8 mouse cellular contexts compared by ENCODE assay signal in genomic region chr8:83900957-83901270, GRCm38 (mm10). TPM values are rescaled to one million over a fixed set of nuclear protein-coding genes. Genes with fewer than 3 reads are reported as not detected.
DNase-seq lines count a peak whose midpoint lies in the region; ATAC-seq and TF ChIP-seq lines count a peak whose summit lies in the region.

No protein-coding gene starts in this region.

- peak; percentile 1; the same call in 1 of the 2 replicates for ATAC-seq in hindbrain, embryonic 14.5 days (ENCODE audit: low FRiP score)
- no peak for ATAC-seq in liver, embryonic 12.5 days
- no peak for ATAC-seq in activated CD4-positive, CD25-positive, alpha-beta regulatory T cell, adult 4 months

- H3K4me2 ChIP-seq in hindbrain, embryonic 14.5 days (replicated peaks) = peak overlapping the region; percentile 72
- peak overlapping the region; percentile 94 for H3K4me2 ChIP-seq in liver, embryonic 12.5 days

- H3K27me3 ChIP-seq in spleen, adult 2 months (ENCODE audit: control insufficient read depth, insufficient read depth, low read length) = peaks cover 6% of the 10 kb centered on the region; the same call in 1 of the 2 replicates
- no peaks in the 10 kb centered on the region for H3K27me3 ChIP-seq in hindbrain, embryonic 14.5 days (ENCODE audit: control insufficient read depth, insufficient read depth, low read length)
- peaks cover 72% of the 10 kb centered on the region for H3K27me3 ChIP-seq in liver, embryonic 12.5 days (replicated peaks)

- H3K36me3 ChIP-seq in spleen, adult 2 months (ENCODE audit: control insufficient read depth, insufficient read depth, low read length) = no peaks in the 10 kb centered on the region
- H3K36me3 ChIP-seq in hindbrain, embryonic 14.5 days (replicated peaks; ENCODE audit: control insufficient read depth, insufficient read depth) = peaks cover 6% of the 10 kb centered on the region; the same call in 1 of the 2 replicates
- no peaks in the 10 kb centered on the region for H3K36me3 ChIP-seq in liver, embryonic 12.5 days

- H3K9me3 ChIP-seq in hindbrain, embryonic 14.5 days (ENCODE audit: control insufficient read depth, low read length) = no peaks in the 10 kb centered on the region
- H3K9me3 ChIP-seq in liver, embryonic 12.5 days (replicated peaks) = no peaks in the 10 kb centered on the region

- peak; percentile 62 for DNase-seq in adrenal gland, postnatal 14 days
- DNase-seq in adrenal gland, adult 2 months = no peak
- no peak for DNase-seq in spleen, adult 2 months (ENCODE audit: low read depth in 1 of 2, low spot score in 2 of 2)
- no peak for DNase-seq in spleen, postnatal 10 days (ENCODE audit: low spot score in 2 of 2)
- peak; percentile 73 for DNase-seq in hindbrain, embryonic 14.5 days (ENCODE audit: low spot score)
- peak; percentile 78 to 79 for DNase-seq in right cerebral cortex, adult 2 months (ENCODE audit: low spot score in 2 of 2)

- TF ChIP-seq CTCF in spleen, adult 2 months (IDR thresholded peaks at IDR 0.05; ENCODE audit: extremely low read depth, insufficient read depth, insufficient read length, insufficient replicate concordance) = no peak

- H3K9ac ChIP-seq in hindbrain, embryonic 14.5 days = peak overlapping the region; percentile 98
- peak overlapping the region; percentile 76 for H3K9ac ChIP-seq in liver, embryonic 12.5 days

- TF ChIP-seq POLR2A in spleen, adult 2 months (IDR thresholded peaks at IDR 0.05; ENCODE audit: low read depth, low read length) = no peak

- H3K4me3 ChIP-seq in spleen, adult 2 months (ENCODE audit: extremely low read depth, insufficient read depth, insufficient read length) = peak overlapping the region; percentile 85; the same call in 1 of the 2 replicates
- peak overlapping the region; percentile 98 for H3K4me3 ChIP-seq in hindbrain, embryonic 14.5 days (replicated peaks; ENCODE audit: low read length)
- H3K4me3 ChIP-seq in liver, embryonic 12.5 days = peak overlapping the region; percentile 70

- H3K4me1 ChIP-seq in spleen, adult 2 months (ENCODE audit: control insufficient read depth, insufficient read depth, insufficient read length) = peaks cover 2% of the 10 kb centered on the region
- peaks cover 45% of the 10 kb centered on the region for H3K4me1 ChIP-seq in hindbrain, embryonic 14.5 days (replicated peaks; ENCODE audit: control insufficient read depth, insufficient read depth, low read length)
- peaks cover 75% of the 10 kb centered on the region for H3K4me1 ChIP-seq in liver, embryonic 12.5 days

- WGBS in spleen, adult 2 months = 2% methylated on average over 35 of the region's 40 CpGs
- under 1% methylated on average over 30 of the region's 40 CpGs for WGBS in hindbrain, embryonic 14.5 days
- under 1% methylated on average over 37 of the region's 40 CpGs for WGBS in liver, embryonic 12.5 days (ENCODE audit: insufficient replicate concordance)

- no peak overlapping the region for H3K27ac ChIP-seq in spleen, adult 2 months (ENCODE audit: insufficient read depth, low read length)
- H3K27ac ChIP-seq in hindbrain, embryonic 14.5 days = peak overlapping the region; percentile 99
- peak overlapping the region; percentile 82; the same call in 1 of the 2 replicates for H3K27ac ChIP-seq in liver, embryonic 12.5 days

RNA-seq across cellular contexts. Expression of gene Adgrl1, which starts 1.0 kb away (rescaled TPM):
- 63.1 and 64.1 TPM in 2 replicates for total RNA-seq in adrenal gland, postnatal 14 days (2021)
- 10 to 100 TPM; 58.4 to 97.0 TPM for total RNA-seq in adrenal gland, adult 2 months (2021)
- polyA plus RNA-seq in adrenal gland, adult 2 months (2012; rRNA removed) = 101 and 112 TPM in 2 replicates
- 28.9 and 41.2 TPM in 2 replicates for polyA plus RNA-seq in spleen, adult 2 months (2012; rRNA removed)
- polyA plus RNA-seq in hindbrain, embryonic 14.5 days (2014; fragmentation: Nextera tagmentation; extraction: Ambion mirVana) = 67.1 and 72.0 TPM in 2 replicates
- 4.9 and 5.3 TPM in 2 replicates for polyA plus RNA-seq in liver, embryonic 12.5 days (2016; fragmentation: Nextera tagmentation; extraction: Ambion mirVana)
- 10 to 100 TPM in 1 of 2 experiments, 1 to 10 TPM in 1; 9.3 to 11.0 TPM for polyA plus RNA-seq in activated CD4-positive, CD25-positive, alpha-beta regulatory T cell, adult 4 months (2017; shearing (Covaris generic))

RNA-seq across cellular contexts. Expression of gene Gm10644, which starts 54.1 kb away (rescaled TPM):
- total RNA-seq in adrenal gland, postnatal 14 days (2021) = 1.1 and 1.4 TPM in 2 replicates
- 1 to 10 TPM; 1.7 to 1.9 TPM for total RNA-seq in adrenal gland, adult 2 months (2021)
- polyA plus RNA-seq in adrenal gland, adult 2 months (2012; rRNA removed) = 2.5 and 3.7 TPM in 2 replicates
- polyA plus RNA-seq in spleen, adult 2 months (2012; rRNA removed) = 1.2 and 1.3 TPM in 2 replicates
- 0.76 and 1.1 TPM in 2 replicates for polyA plus RNA-seq in hindbrain, embryonic 14.5 days (2014; fragmentation: Nextera tagmentation; extraction: Ambion mirVana)
- 0.15 and 0.16 TPM in 2 replicates for polyA plus RNA-seq in liver, embryonic 12.5 days (2016; fragmentation: Nextera tagmentation; extraction: Ambion mirVana)
- polyA plus RNA-seq in activated CD4-positive, CD25-positive, alpha-beta regulatory T cell, adult 4 months (2017; shearing (Covaris generic)) = under 1 TPM; 0.24 to 0.66 TPM

RNA-seq across cellular contexts. Expression of gene Asf1b, which starts 54.4 kb away (rescaled TPM):
- total RNA-seq in adrenal gland, postnatal 14 days (2021) = 9.7 and 10.7 TPM in 2 replicates
- total RNA-seq in adrenal gland, adult 2 months (2021) = 1 to 10 TPM; 2.5 to 3.4 TPM
- 13.6 and 15.4 TPM in 2 replicates for polyA plus RNA-seq in adrenal gland, adult 2 months (2012; rRNA removed)
- polyA plus RNA-seq in spleen, adult 2 months (2012; rRNA removed) = 33.2 and 38.4 TPM in 2 replicates
- polyA plus RNA-seq in hindbrain, embryonic 14.5 days (2014; fragmentation: Nextera tagmentation; extraction: Ambion mirVana) = 10.5 and 10.7 TPM in 2 replicates
- polyA plus RNA-seq in liver, embryonic 12.5 days (2016; fragmentation: Nextera tagmentation; extraction: Ambion mirVana) = 113 and 116 TPM in 2 replicates
- polyA plus RNA-seq in activated CD4-positive, CD25-positive, alpha-beta regulatory T cell, adult 4 months (2017; shearing (Covaris generic)) = 10 to 100 TPM; 69.0 to 76.6 TPM

Comparison
In these comparisons a context has a peak if more than half of its experiments do, and no peak if none do; other contexts are left out.
1. DNase-seq: peak in adrenal gland, postnatal 14 days (single experiment), hindbrain, embryonic 14.5 days (single experiment) and right cerebral cortex, adult 2 months (2 of 2); none in adrenal gland, adult 2 months (single experiment), spleen, adult 2 months (0 of 2) and spleen, postnatal 10 days (0 of 2).
2. Peak in every context shown above with its lines, with median percentiles within 50 percentile points of each other: H3K4me3 ChIP-seq.